Mouse (Mus musculus) limb, embryonic 14.5 days (tissue): ENCODE measurements around the gene Sox13. TPM values are rescaled to one million over a fixed set of nuclear protein-coding genes. Genes with fewer than 3 reads are reported as not detected.

Source experiments
- ATAC-seq: fragments of 200-750 bp; cut with Nextera tagmentation; 2 replicates; pipeline ENCODE4 v1.8.0; 2017; ENCODE audit warnings: low read depth, moderate number of reproducible peaks, moderate TSS enrichment; ENCODE audit not compliant: low FRiP score
- DNase-seq: peaks from one replicate; pipeline ENCODE4 v3.0.0-alpha.2; 2015; ENCODE audit warnings: low spot score
- H3K27ac ChIP-seq: fragments of 300-500 bp; sonication (generic); replicated peaks from 2 replicates; pipeline ENCODE4 v1.5.1; 2014; ENCODE audit warnings: low read depth, mild to moderate bottlenecking, low read length, moderate library complexity, mixed read lengths
- H3K27me3 ChIP-seq: fragments of 300-500 bp; sonication (generic); 2 replicates; pipeline ENCODE4 v1.6.1; 2014; ENCODE audit warnings: low read length, mixed read lengths; ENCODE audit not compliant: control insufficient read depth, insufficient read depth
- H3K36me3 ChIP-seq: fragments of 300-500 bp; sonication (generic); 2 replicates; pipeline ENCODE4 v1.6.1; 2014; ENCODE audit warnings: mild to moderate bottlenecking, low read length, moderate library complexity, mixed read lengths; ENCODE audit not compliant: control insufficient read depth, insufficient read depth
- H3K4me1 ChIP-seq: fragments of 300-500 bp; sonication (generic); 2 replicates; pipeline ENCODE4 v1.6.1; 2014; ENCODE audit warnings: antibody characterized with exemption, low read length, mixed read lengths; ENCODE audit not compliant: control insufficient read depth, insufficient read depth
- H3K4me2 ChIP-seq: fragments of 300-500 bp; sonication (generic); replicated peaks from 2 replicates; pipeline ENCODE4 v1.6.1; 2014; ENCODE audit warnings: low read depth, mild to moderate bottlenecking, low read length, moderate library complexity; ENCODE audit not compliant: severe bottlenecking
- H3K4me3 ChIP-seq: fragments of 300-500 bp; sonication (generic); replicated peaks from 2 replicates; pipeline ENCODE4 v1.5.1; 2014; ENCODE audit warnings: low read length
- H3K9ac ChIP-seq: fragments of 300-500 bp; sonication (generic); 2 replicates; pipeline ENCODE4 v1.6.1; 2014; ENCODE audit warnings: mild to moderate bottlenecking, low read depth, low read length, moderate library complexity; ENCODE audit not compliant: severe bottlenecking
- H3K9me3 ChIP-seq: fragments of 300-500 bp; sonication (generic); 2 replicates; pipeline ENCODE4 v1.6.1; 2016; ENCODE audit warnings: low read length; ENCODE audit not compliant: control insufficient read depth
- POLR2A ChIP-seq: fragments of 200-500 bp; IDR thresholded peaks from 2 replicates; pipeline ENCODE4 v1.8.0; 2012; ENCODE audit warnings: inconsistent platforms, mild to moderate bottlenecking, moderate library complexity, borderline replicate concordance; ENCODE audit not compliant: insufficient read depth, insufficient read length; ENCODE audit errors: extremely low read depth
- WGBS: fragments of 180-500 bp; shearing (Covaris S2); extraction: QIAGEN DNeasy Blood & Tissue Kit; methylation state at CpG from one replicate; pipeline ENCODE4 v1.1.7; 2014; 5-methylcytosine and 5-hydroxymethylcytosine counted together
- polyA plus RNA-seq, 2 experiments: library from polyadenylated mRNA; depleted of rRNA in 1 of 2; stranded (reverse) in 1 of 2; unstranded in 1 of 2; fragments of >200 nt; fragmentation: Nextera tagmentation in 1 of 2; extraction: Ambion mirVana in 1 of 2; gene quantifications; 2 replicates each; pipeline versions ENCODE4 v1.2.1 to v1.2.3; 2012 to 2014

Sox13 gene
- polyA plus RNA-seq, 2 experiments, result 4.7 to 22.9 TPM

- 81% methylated on average over 4 of the region's 4 CpGs for WGBS
- Histone ChIP-seq H3K9me3 (no peaks in the 10 kb centered on the region), H3K4me1 (no peaks in the 10 kb centered on the region), H3K27ac (no peak overlapping the region), H3K4me2 (no peak overlapping the region), H3K9ac (no peak overlapping the region), H3K36me3 (no peaks in the 10 kb centered on the region), H3K27me3 (no peaks in the 10 kb centered on the region), H3K4me3 (no peak overlapping the region)
- ATAC-seq (no peak), DNase-seq (no peak)
- TF ChIP-seq POLR2A, result no peak
Observed at GRCm38 (mm10) chr1:133404005-133404404, 20.2 kb downstream of the Sox13 start.

GRCm38 (mm10) chr1:133400014-133400725, 24.0 kb downstream of the Sox13 start:
- Histone ChIP-seq H3K36me3 (no peaks in the 10 kb centered on the region), H3K4me2 (no peak overlapping the region), H3K27ac (no peak overlapping the region), H3K4me3 (no peak overlapping the region), H3K9ac (no peak overlapping the region), H3K27me3 (no peaks in the 10 kb centered on the region), H3K9me3 (no peaks in the 10 kb centered on the region), H3K4me1 (peaks cover 3% of the 10 kb centered on the region; the same call in 1 of the 2 replicates)
- no peak for ATAC-seq
- no peak for TF ChIP-seq POLR2A
- 71% methylated on average over 13 of the region's 13 CpGs for WGBS
- no peak for DNase-seq

- Histone ChIP-seq H3K9ac (peak overlapping the region; percentile 41), H3K4me3 (no peak overlapping the region), H3K4me2 (no peak overlapping the region), H3K9me3 (no peaks in the 10 kb centered on the region), H3K36me3 (no peaks in the 10 kb centered on the region), H3K27ac (0 out of 2 replicates have a peak overlapping the region, but pooled peaks have one; percentile 21), H3K27me3 (no peaks in the 10 kb centered on the region), H3K4me1 (peaks cover 3% of the 10 kb centered on the region; the same call in 1 of the 2 replicates)
- DNase-seq (peak; percentile 21), ATAC-seq (no peak)
- 16% methylated on average over 17 of the region's 17 CpGs for WGBS
- TF ChIP-seq POLR2A, result no peak
Observed at GRCm38 (mm10) chr1:133397483-133398237, 26.5 kb downstream of the Sox13 start.

- no peak for TF ChIP-seq POLR2A
- ATAC-seq (no peak), DNase-seq (no peak)
- 74% methylated on average over 5 of the region's 5 CpGs for WGBS
- H3K4me3 ChIP-seq, result no peak overlapping the region
- H3K27me3 ChIP-seq, result no peaks in the 10 kb centered on the region
- no peaks in the 10 kb centered on the region for H3K36me3 ChIP-seq
- H3K9ac ChIP-seq, result no peak overlapping the region; the same call in 1 of the 2 replicates
- H3K9me3 ChIP-seq, result no peaks in the 10 kb centered on the region
- no peak overlapping the region for H3K4me2 ChIP-seq
- no peak overlapping the region for H3K27ac ChIP-seq
- H3K4me1 ChIP-seq, result peaks cover 3% of the 10 kb centered on the region; the same call in 1 of the 2 replicates
Observed at GRCm38 (mm10) chr1:133397094-133397482, 27.1 kb downstream of the Sox13 start.

- Histone ChIP-seq H3K9me3 (no peaks in the 10 kb centered on the region), H3K27ac (no peak overlapping the region), H3K36me3 (no peaks in the 10 kb centered on the region), H3K4me1 (peaks cover 3% of the 10 kb centered on the region; the same call in 1 of the 2 replicates), H3K4me3 (no peak overlapping the region), H3K27me3 (no peaks in the 10 kb centered on the region), H3K9ac (no peak overlapping the region), H3K4me2 (no peak overlapping the region)
- no peak for DNase-seq
- WGBS, result 93% methylated on average over 5 of the region's 5 CpGs
- no peak for ATAC-seq
- no peak for TF ChIP-seq POLR2A
Observed at GRCm38 (mm10) chr1:133396693-133397092, 27.5 kb downstream of the Sox13 start.
